Mouse (Mus musculus) C2C12 (cell line): ENCODE measurements around the gene Dgka. TPM values are rescaled to one million over a fixed set of nuclear protein-coding genes. Genes with fewer than 3 reads are reported as not detected.
A peak's percentile ranks its signal among the peaks of the same experiment; 100 is the strongest.

Source experiments
- H3K27me3 ChIP-seq: one replicate; pipeline ENCODE4 v1.6.1; 2011; ENCODE audit not compliant: control insufficient read depth, insufficient read depth, insufficient read length
- H3K36me3 ChIP-seq: one replicate; pipeline ENCODE4 v1.6.1; 2011; ENCODE audit not compliant: control insufficient read depth, insufficient read depth
- H3K4me3 ChIP-seq: one replicate; pipeline ENCODE4 v1.5.1; 2011; ENCODE audit warnings: mild to moderate bottlenecking, control low read depth; ENCODE audit not compliant: poor library complexity, insufficient read depth, severe bottlenecking
- H3K79me2 ChIP-seq: one replicate; pipeline ENCODE4 v1.6.1; 2011; ENCODE audit not compliant: control insufficient read depth, insufficient read depth
- H3K79me3 ChIP-seq: one replicate; pipeline ENCODE4 v1.6.1; 2011; ENCODE audit warnings: low read depth, control low read depth
- H3ac ChIP-seq: one replicate; pipeline ENCODE3; 2011; ENCODE audit warnings: low read depth; ENCODE audit not compliant: control insufficient read depth, insufficient read length
- CEBPB ChIP-seq: IDR thresholded peaks from one replicate; pipeline ENCODE4 v1.6.1; 2011; ENCODE audit warnings: low read depth, mild to moderate bottlenecking, control low read depth, moderate library complexity
- CTCF ChIP-seq: IDR thresholded peaks from one replicate; pipeline ENCODE4 v1.5.1; 2011; ENCODE audit not compliant: control insufficient read depth, insufficient read depth, insufficient read length
- FOSL1 ChIP-seq: IDR thresholded peaks from one replicate; pipeline ENCODE4 v1.8.0; 2011; ENCODE audit warnings: mild to moderate bottlenecking, low read length; ENCODE audit not compliant: poor library complexity, insufficient read depth, severe bottlenecking
- MAX ChIP-seq: IDR thresholded peaks from one replicate; pipeline ENCODE4 v1.6.1; 2011; ENCODE audit warnings: mild to moderate bottlenecking, control low read depth
- MYOD1 ChIP-seq: IDR thresholded peaks from one replicate; pipeline ENCODE4 v1.6.1; 2011; ENCODE audit warnings: low read depth; ENCODE audit not compliant: control insufficient read depth, insufficient read length
- MYOG ChIP-seq: IDR thresholded peaks from one replicate; pipeline ENCODE4 v1.6.1; 2011; ENCODE audit not compliant: control insufficient read depth, insufficient read length; ENCODE audit errors: extremely low read depth
- USF1 ChIP-seq: IDR thresholded peaks from one replicate; pipeline ENCODE4 v1.6.1; 2011; ENCODE audit warnings: low read depth, mild to moderate bottlenecking, control low read depth, moderate library complexity
- polyA plus RNA-seq: library from polyadenylated mRNA; unstranded; fragments of >200 nt; fragmentation: generic; extraction: Trizol; gene quantifications from one replicate; pipeline ENCODE4 v1.2.1, GENCODE M21; 2012; ENCODE audit warnings: missing spikeins

Gene Dgka
- polyA plus RNA-seq, 1 experiment, result 7.3 TPM

DNA sequence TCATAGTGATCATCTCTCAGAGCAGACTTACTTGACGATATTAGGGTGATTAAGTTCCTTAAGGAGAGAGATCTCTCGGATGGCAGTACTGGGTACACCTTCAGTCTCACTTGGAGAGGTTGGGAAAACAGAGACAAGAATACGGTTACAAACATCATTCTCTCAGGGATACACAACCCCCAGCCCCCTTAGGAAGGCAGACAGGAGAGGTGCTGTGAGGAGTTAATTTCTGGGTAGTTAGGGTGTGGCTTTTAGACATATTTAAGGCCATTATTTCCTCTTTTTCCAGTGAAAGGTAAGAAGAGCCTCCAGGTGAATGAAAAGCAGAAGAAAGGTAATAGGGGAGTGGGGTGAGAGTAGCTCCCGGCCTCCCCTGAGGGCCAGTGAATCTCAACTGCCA is 40.8 kb downstream of the Dgka start, which contains the start of gene Pmel:
Gene Pmel, plus strand, starts transcription at position 301 of the 400 bp plus-strand sequence.
- Histone ChIP-seq H3K4me3 (peak within 1 kb of the TSS; percentile 86), H3K27me3 (no peaks in the 10 kb centered on the region), H3K79me3 (peaks cover 19% of the 10 kb centered on the region), H3K79me2 (peaks cover 26% of the 10 kb centered on the region), H3K36me3 (peaks cover 45% of the 10 kb centered on the region), H3ac (peak within 1 kb of the TSS; percentile 47)
- TF ChIP-seq MYOD1 (no peak), MYOG (no peak), CEBPB (no peak), MAX (no peak), FOSL1 (no peak), CTCF (no peak), USF1 (no peak)

DNA sequence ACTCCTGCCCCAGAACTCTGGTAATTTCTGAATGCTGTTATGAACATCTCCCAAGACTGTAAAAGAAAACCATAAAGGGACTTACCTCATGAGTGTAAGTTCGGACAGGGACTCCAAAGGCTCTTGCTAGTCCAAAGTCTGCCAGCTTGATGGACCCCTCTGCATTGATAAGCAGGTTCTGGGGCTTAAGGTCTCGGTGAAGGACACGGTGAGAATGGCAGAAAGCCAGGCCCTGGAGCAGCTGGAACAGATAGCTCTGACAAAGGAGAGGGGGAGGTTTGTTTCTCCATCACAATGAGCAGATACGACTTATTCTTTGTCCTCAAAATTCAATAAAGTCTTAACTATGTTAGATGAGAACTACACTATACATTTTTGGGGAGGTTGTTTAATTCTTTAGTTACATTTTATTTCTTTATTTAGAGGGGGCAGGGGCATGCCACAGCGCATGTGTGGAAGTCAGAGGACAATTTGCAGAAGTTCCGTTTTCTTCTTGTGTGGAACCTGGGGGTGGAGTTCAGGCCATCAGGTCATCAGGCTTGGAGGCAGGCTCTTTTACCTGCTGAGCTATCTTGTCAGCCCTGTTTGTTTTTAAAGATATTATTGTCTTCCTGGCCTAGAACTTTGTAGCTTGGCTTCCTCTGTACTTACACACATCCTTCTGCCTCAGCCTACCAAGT is 42.2 kb downstream of the Dgka start:
- Histone ChIP-seq H3K36me3 (peaks cover 57% of the 10 kb centered on the region), H3K27me3 (no peaks in the 10 kb centered on the region), H3K79me3 (peaks cover 19% of the 10 kb centered on the region), H3ac (no peak overlapping the region), H3K4me3 (no peak overlapping the region), H3K79me2 (peaks cover 26% of the 10 kb centered on the region)
- TF ChIP-seq CEBPB (no peak), USF1 (no peak), FOSL1 (no peak), MAX (no peak), CTCF (no peak), MYOD1 (no peak), MYOG (no peak)

DNA sequence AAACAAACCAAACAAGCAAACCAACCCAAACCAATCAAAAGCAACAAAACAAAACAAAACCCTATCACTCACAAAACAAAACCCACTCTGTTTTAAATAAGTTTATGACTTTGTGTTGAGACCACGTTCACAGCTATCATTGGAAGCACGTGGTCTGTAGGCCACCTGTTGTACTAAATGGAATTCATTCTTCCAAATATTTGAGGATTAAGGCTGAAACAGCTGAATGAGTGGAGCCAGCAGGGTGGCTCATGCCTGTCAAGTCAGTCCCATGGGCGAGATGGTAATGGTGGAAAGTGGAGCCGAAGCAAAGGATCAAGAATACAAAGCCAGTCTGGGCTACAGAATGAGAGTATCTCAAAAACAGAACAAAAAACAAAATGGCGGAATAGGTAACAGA is 43.9 kb downstream of the Dgka start:
- peaks cover 60% of the 10 kb centered on the region for H3K36me3 ChIP-seq
- H3ac ChIP-seq, result no peak overlapping the region
- H3K27me3 ChIP-seq, result no peaks in the 10 kb centered on the region
- H3K4me3 ChIP-seq, result no peak overlapping the region
- H3K79me3 ChIP-seq, result peaks cover 19% of the 10 kb centered on the region
- peaks cover 26% of the 10 kb centered on the region for H3K79me2 ChIP-seq
- TF ChIP-seq CEBPB (no peak), MYOG (no peak), MAX (no peak)

DNA sequence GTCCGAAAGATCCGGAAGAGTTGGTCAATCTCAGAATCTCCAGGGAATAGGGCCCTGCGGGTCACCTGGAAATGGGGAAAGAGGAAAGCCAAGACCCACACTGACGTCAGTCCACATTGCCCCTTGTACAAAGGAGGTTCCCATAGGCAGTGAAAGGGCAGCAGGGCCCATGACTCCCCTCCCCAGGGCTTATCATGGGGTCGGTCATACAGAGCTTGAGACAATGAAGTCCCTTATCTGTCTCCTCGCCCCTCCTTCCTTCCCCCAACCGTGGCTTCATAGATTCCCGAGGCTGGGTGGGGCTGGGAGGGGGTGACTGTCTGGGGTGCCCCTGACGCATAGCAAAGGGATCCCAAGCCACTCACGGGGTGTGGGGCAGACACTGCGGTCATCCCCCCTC is 45.0 kb downstream of the Dgka start:
- peaks cover 60% of the 10 kb centered on the region for H3K36me3 ChIP-seq
- TF ChIP-seq CEBPB, result no peak
- TF ChIP-seq FOSL1, result no peak
- no peak for TF ChIP-seq MAX
- no peak for TF ChIP-seq MYOD1
- no peak for TF ChIP-seq MYOG
- no peak for TF ChIP-seq USF1
- no peak for TF ChIP-seq CTCF

DNA sequence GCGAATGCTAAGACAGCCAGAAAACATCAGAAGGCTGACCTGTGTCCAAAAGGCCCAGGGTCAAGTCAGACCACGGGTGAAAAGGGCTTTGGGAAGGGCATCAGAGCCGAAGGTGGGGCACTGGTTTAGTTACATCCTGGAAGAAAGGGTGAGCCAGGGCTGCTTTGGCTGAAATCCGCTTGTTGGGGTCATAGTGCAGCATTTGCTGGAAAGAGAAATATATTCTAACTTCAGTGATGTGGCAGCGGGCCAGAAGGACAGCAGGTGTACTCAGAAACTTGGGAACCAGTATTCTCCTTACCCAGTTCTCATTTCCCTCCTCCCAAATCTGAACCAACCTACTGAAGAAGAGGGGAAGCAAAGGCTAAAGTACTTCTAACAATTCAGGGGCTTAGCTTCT is 45.6 kb downstream of the Dgka start:
- Histone ChIP-seq H3K79me3 (peaks cover 24% of the 10 kb centered on the region), H3K79me2 (peaks cover 34% of the 10 kb centered on the region), H3K27me3 (no peaks in the 10 kb centered on the region), H3K4me3 (no peak overlapping the region), H3ac (no peak overlapping the region), H3K36me3 (peaks cover 60% of the 10 kb centered on the region)
- TF ChIP-seq CTCF (no peak), MAX (no peak), USF1 (no peak), FOSL1 (no peak), MYOD1 (no peak), CEBPB (no peak), MYOG (no peak)

More for the DNA sequence above, 45.0 kb downstream of the Dgka start:
- Histone ChIP-seq H3K27me3 (no peaks in the 10 kb centered on the region), H3K4me3 (no peak overlapping the region), H3K79me3 (peaks cover 27% of the 10 kb centered on the region), H3ac (no peak overlapping the region), H3K79me2 (peaks cover 34% of the 10 kb centered on the region)
